Mouse (Mus musculus) liver, embryonic 14.5 days (tissue): ENCODE results near the gene Gm10803.
"Not testable (repeated sequence)": the region's sequence is repeated elsewhere in the genome, so short reads cannot be mapped to it uniquely, and the experiment has no call there.

Source experiments
- CTCF ChIP-seq: IDR thresholded peaks from 2 replicates; pipeline ENCODE4 v1.5.1; 2016; ENCODE audit warnings: antibody characterized with exemption, low read depth, control low read depth
- EP300 ChIP-seq: IDR thresholded peaks from 2 replicates; pipeline ENCODE4 v1.6.1; 2016; ENCODE audit warnings: antibody characterized with exemption, low read depth

- TF ChIP-seq EP300, CTCF: not testable (repeated sequence)
These were observed at the start of gene Gm10803 for GRCm38 (mm10) chr2:93560268-93560667.
